8 mouse cellular contexts compared by ENCODE assay signal in genomic region chr19:48205929-48206814, GRCm38 (mm10). TPM values are rescaled to one million over a fixed set of nuclear protein-coding genes. Genes with fewer than 3 reads are reported as not detected.
DNase-seq lines count a peak whose midpoint lies in the region; ATAC-seq lines count a peak whose summit lies in the region.

Gene Sorcs3, plus strand, starts transcription at chr19:48206025.

- peak within 1 kb of the TSS; percentile 95 for H3K4me2 ChIP-seq in heart, embryonic 13.5 days
- peak within 1 kb of the TSS; percentile 95 for H3K4me2 ChIP-seq in neural tube, embryonic 14.5 days (ENCODE audit: low read depth, low read length)

- H3K9ac ChIP-seq in heart, embryonic 13.5 days: peak within 1 kb of the TSS; percentile 74
- peak within 1 kb of the TSS; percentile 80 for H3K9ac ChIP-seq in neural tube, embryonic 14.5 days (replicated peaks; ENCODE audit: low read depth, low read length)

- H3K27me3 ChIP-seq in heart, embryonic 13.5 days (replicated peaks): peaks cover 79% of the 10 kb centered on the region
- H3K27me3 ChIP-seq in limb, embryonic 10.5 days (ENCODE audit: low read depth, poor library complexity, severe bottlenecking): peaks cover 71% of the 10 kb centered on the region
- peaks cover 2% of the 10 kb centered on the region; the same call in 1 of the 2 replicates for H3K27me3 ChIP-seq in neural tube, embryonic 14.5 days (ENCODE audit: control insufficient read depth, insufficient read depth, low read length)

- H3K4me1 ChIP-seq in heart, embryonic 13.5 days: peaks cover 29% of the 10 kb centered on the region
- H3K4me1 ChIP-seq in limb, embryonic 10.5 days: peaks cover 59% of the 10 kb centered on the region
- peaks cover 6% of the 10 kb centered on the region; the same call in 1 of the 2 replicates for H3K4me1 ChIP-seq in neural tube, embryonic 14.5 days (ENCODE audit: control insufficient read depth, insufficient read depth, low read length)

- intact Hi-C loops in heart, postnatal 25 days (cut with DNase I): loop anchor here (10.0 kb wide), 1 partner anchor 189 kb away; no protein-coding TSS in a partner anchor

- H3K4me3 ChIP-seq in heart, embryonic 13.5 days: peak within 1 kb of the TSS; percentile 60
- peak within 1 kb of the TSS; percentile 67 for H3K4me3 ChIP-seq in limb, embryonic 10.5 days
- H3K4me3 ChIP-seq in neural tube, embryonic 14.5 days (ENCODE audit: low read depth, low read length): peak within 1 kb of the TSS; percentile 65

- H3K36me3 ChIP-seq in heart, embryonic 13.5 days: no peaks in the 10 kb centered on the region
- no peaks in the 10 kb centered on the region for H3K36me3 ChIP-seq in limb, embryonic 10.5 days
- no peaks in the 10 kb centered on the region for H3K36me3 ChIP-seq in neural tube, embryonic 14.5 days (ENCODE audit: control insufficient read depth, insufficient read depth, low read length)

- no peak for DNase-seq in heart, postnatal 25 days (ENCODE audit: low spot score)
- peak; percentile 8 for DNase-seq in R1 (ENCODE audit: low read depth, low spot score)
- peak in 1 of 2 experiments; percentile 24 for DNase-seq in frontal cortex, adult 2 months (ENCODE audit: extremely low spot score in 1 of 2, low spot score in 1 of 2)
- peak; percentile 67 for DNase-seq in limb, embryonic 10.5 days (ENCODE audit: low spot score)

- ATAC-seq in heart, embryonic 13.5 days (ENCODE audit: extremely low read depth, insufficient number of reproducible peaks, low FRiP score, low TSS enrichment): no peak
- ATAC-seq in neural tube, embryonic 14.5 days (ENCODE audit: low read depth): peak; percentile 62
- ATAC-seq in monocyte, adult 5-6 weeks (replicated peaks; ENCODE audit: insufficient number of reproducible peaks, low FRiP score, low TSS enrichment, poor library complexity, severe bottlenecking): no peak
- no peak for ATAC-seq in granulocyte monocyte progenitor cell, adult 5-6 weeks (replicated peaks; ENCODE audit: poor library complexity, severe bottlenecking)

- WGBS in heart, embryonic 13.5 days: under 1% methylated on average over 70 of the region's 70 CpGs
- WGBS in limb, embryonic 10.5 days: under 1% methylated on average over 70 of the region's 70 CpGs
- WGBS in neural tube, embryonic 14.5 days: under 1% methylated on average over 66 of the region's 70 CpGs

- H3K9me3 ChIP-seq in heart, embryonic 13.5 days: no peaks in the 10 kb centered on the region
- no peaks in the 10 kb centered on the region for H3K9me3 ChIP-seq in limb, embryonic 10.5 days (replicated peaks)
- no peaks in the 10 kb centered on the region for H3K9me3 ChIP-seq in neural tube, embryonic 14.5 days (ENCODE audit: control insufficient read depth, low read length)

- no peak within 1 kb of the TSS for H3K27ac ChIP-seq in heart, embryonic 13.5 days (replicated peaks)
- peak within 1 kb of the TSS; percentile 72 for H3K27ac ChIP-seq in limb, embryonic 10.5 days
- H3K27ac ChIP-seq in neural tube, embryonic 14.5 days (ENCODE audit: low read depth, low read length): peak within 1 kb of the TSS; percentile 69

RNA-seq across cellular contexts. Expression of gene Sorcs3, which starts in this region (rescaled TPM):
- polyA plus RNA-seq in heart, embryonic 13.5 days (2015; fragmentation: Nextera tagmentation; extraction: Ambion mirVana): 0.23 and 0.48 TPM in 2 replicates
- not detected for total RNA-seq in heart, postnatal 25 days (2021)
- polyA plus RNA-seq in frontal cortex, adult 2 months (2012; rRNA removed): 14.3 and 17.7 TPM in 2 replicates
- 0.29 and 0.46 TPM in 2 replicates for polyA plus RNA-seq in limb, embryonic 10.5 days (2016; fragmentation: Nextera tagmentation; extraction: Ambion mirVana)
- 18.2 and 18.3 TPM in 2 replicates for polyA plus RNA-seq in neural tube, embryonic 14.5 days (2014; fragmentation: Nextera tagmentation; extraction: Ambion mirVana)
- not detected in 3 replicates for total RNA-seq in monocyte, adult 5-6 weeks (2017)
- total RNA-seq in granulocyte monocyte progenitor cell, adult 5-6 weeks (2014; fragmentation: Nextera tagmentation): not detected in 2 replicates
- 0.21 and 0.22 TPM in 2 replicates for total RNA-seq in granulocyte monocyte progenitor cell, adult 5-6 weeks (2017)

Comparison
In these comparisons a context has a peak if more than half of its experiments do, and no peak if none do; other contexts are left out.
1. RNA of gene Sorcs3 (polyA plus RNA-seq): 18.2 to 18.3 TPM in neural tube, embryonic 14.5 days and 14.3 to 17.7 TPM in frontal cortex, adult 2 months; 0.29 to 0.46 TPM in limb, embryonic 10.5 days and 0.23 to 0.48 TPM in heart, embryonic 13.5 days; every median in the first group is over 10 times any median in the second.
2. Peak in DNase-seq, H3K4me3 ChIP-seq and H3K27ac ChIP-seq in limb, embryonic 10.5 days; RNA of the gene not detected or under 1 TPM.
3. Peak in every context shown above with its lines, with median percentiles within 50 percentile points of each other: H3K4me3 ChIP-seq.